Mouse (Mus musculus) C2C12 (cell line): ENCODE data around the gene Car10. TPM values are rescaled to one million over a fixed set of nuclear protein-coding genes. Genes with fewer than 3 reads are reported as not detected.

Experiments used
- H3K27me3 ChIP-seq: one replicate; pipeline ENCODE4 v1.6.1; 2011; ENCODE audit not compliant: control insufficient read depth, insufficient read depth, insufficient read length
- H3K36me3 ChIP-seq: one replicate; pipeline ENCODE4 v1.6.1; 2011; ENCODE audit not compliant: control insufficient read depth, insufficient read depth
- H3K4me3 ChIP-seq: one replicate; pipeline ENCODE4 v1.5.1; 2011; ENCODE audit warnings: mild to moderate bottlenecking, control low read depth; ENCODE audit not compliant: poor library complexity, insufficient read depth, severe bottlenecking
- H3K79me2 ChIP-seq: one replicate; pipeline ENCODE4 v1.6.1; 2011; ENCODE audit not compliant: control insufficient read depth, insufficient read depth
- H3K79me3 ChIP-seq: one replicate; pipeline ENCODE4 v1.6.1; 2011; ENCODE audit warnings: low read depth, control low read depth
- H3ac ChIP-seq: one replicate; pipeline ENCODE3; 2011; ENCODE audit warnings: low read depth; ENCODE audit not compliant: control insufficient read depth, insufficient read length
- CEBPB ChIP-seq: IDR thresholded peaks from one replicate; pipeline ENCODE4 v1.6.1; 2011; ENCODE audit warnings: low read depth, mild to moderate bottlenecking, control low read depth, moderate library complexity
- CTCF ChIP-seq: IDR thresholded peaks from one replicate; pipeline ENCODE4 v1.5.1; 2011; ENCODE audit not compliant: control insufficient read depth, insufficient read depth, insufficient read length
- FOSL1 ChIP-seq: IDR thresholded peaks from one replicate; pipeline ENCODE4 v1.8.0; 2011; ENCODE audit warnings: mild to moderate bottlenecking, low read length; ENCODE audit not compliant: poor library complexity, insufficient read depth, severe bottlenecking
- MAX ChIP-seq: IDR thresholded peaks from one replicate; pipeline ENCODE4 v1.6.1; 2011; ENCODE audit warnings: mild to moderate bottlenecking, control low read depth
- MYOD1 ChIP-seq: IDR thresholded peaks from one replicate; pipeline ENCODE4 v1.6.1; 2011; ENCODE audit warnings: low read depth; ENCODE audit not compliant: control insufficient read depth, insufficient read length
- MYOG ChIP-seq: IDR thresholded peaks from one replicate; pipeline ENCODE4 v1.6.1; 2011; ENCODE audit not compliant: control insufficient read depth, insufficient read length; ENCODE audit errors: extremely low read depth
- USF1 ChIP-seq: IDR thresholded peaks from one replicate; pipeline ENCODE4 v1.6.1; 2011; ENCODE audit warnings: low read depth, mild to moderate bottlenecking, control low read depth, moderate library complexity
- polyA plus RNA-seq: library from polyadenylated mRNA; unstranded; fragments of >200 nt; fragmentation: generic; extraction: Trizol; gene quantifications from one replicate; pipeline ENCODE4 v1.2.1, GENCODE M21; 2012; ENCODE audit warnings: missing spikeins

Gene Car10
- polyA plus RNA-seq, 1 experiment, result not detected

DNA sequence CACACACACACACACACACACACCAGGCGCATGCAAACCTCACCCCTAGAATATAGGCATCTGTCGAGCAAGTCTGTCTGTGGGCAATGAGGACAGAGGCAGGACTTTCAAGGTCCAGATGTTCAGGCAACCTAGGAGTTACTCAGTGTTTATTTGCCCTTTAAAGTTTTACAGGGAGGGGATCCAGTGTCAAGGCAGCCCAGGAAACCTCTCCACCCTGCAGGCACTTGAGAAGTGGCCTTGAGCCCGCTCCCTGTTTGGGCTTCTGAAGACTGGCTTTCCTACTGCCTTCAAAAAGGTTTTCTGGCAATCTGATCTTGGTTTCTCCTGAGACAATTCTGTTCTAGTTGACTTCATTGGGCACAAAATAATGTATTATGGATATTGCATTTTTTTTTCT, 428.1 kb downstream of the Car10 start:
- no peaks in the 10 kb centered on the region for H3K36me3 ChIP-seq
- H3K27me3 ChIP-seq, result no peaks in the 10 kb centered on the region
- no peak overlapping the region for H3ac ChIP-seq
- TF ChIP-seq MYOG (no peak), MYOD1 (no peak), USF1 (no peak), CEBPB (no peak), CTCF (no peak), MAX (no peak), FOSL1 (no peak)
- no peak overlapping the region for H3K4me3 ChIP-seq
- H3K79me3 ChIP-seq, result no peaks in the 10 kb centered on the region
- H3K79me2 ChIP-seq, result no peaks in the 10 kb centered on the region

DNA sequence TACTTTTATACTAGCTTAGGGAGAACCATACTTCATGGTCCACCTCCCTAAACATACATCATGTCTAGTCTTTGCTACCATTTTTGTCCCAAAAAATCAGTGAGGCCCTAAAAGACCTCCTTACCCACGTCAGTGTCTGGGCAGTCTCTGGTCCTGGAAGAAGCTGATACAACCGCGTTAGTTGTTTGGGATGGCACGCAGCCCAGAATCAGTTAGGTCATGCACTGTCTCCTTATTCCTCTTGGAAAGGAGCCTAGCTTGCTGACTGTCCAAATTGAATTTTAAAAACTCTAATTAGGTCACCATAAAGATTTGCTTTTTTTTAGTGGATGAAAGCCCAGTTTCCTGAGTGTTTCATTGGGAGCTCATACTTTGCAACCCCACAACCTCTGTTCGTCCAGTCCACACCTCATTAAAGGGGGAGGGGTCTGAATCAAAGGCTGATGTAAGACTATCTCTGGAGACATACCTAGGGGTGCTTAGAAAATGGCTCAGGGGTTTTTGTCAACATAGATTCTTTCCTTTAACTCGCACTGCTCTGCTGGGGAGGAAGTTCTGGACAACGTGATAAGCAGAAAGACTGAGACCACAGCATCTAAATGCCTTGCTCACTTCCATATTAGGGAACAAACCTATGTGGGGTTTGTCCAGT, 433.3 kb downstream of the Car10 start:
- Histone ChIP-seq H3K4me3 (no peak overlapping the region), H3K36me3 (no peaks in the 10 kb centered on the region), H3K79me3 (no peaks in the 10 kb centered on the region), H3K27me3 (no peaks in the 10 kb centered on the region), H3K79me2 (no peaks in the 10 kb centered on the region), H3ac (no peak overlapping the region)
- TF ChIP-seq USF1, result no peak
- no peak for TF ChIP-seq MYOG
- TF ChIP-seq FOSL1, result no peak
- TF ChIP-seq CTCF, result no peak
- no peak for TF ChIP-seq MYOD1
- TF ChIP-seq CEBPB, result no peak
- no peak for TF ChIP-seq MAX

DNA sequence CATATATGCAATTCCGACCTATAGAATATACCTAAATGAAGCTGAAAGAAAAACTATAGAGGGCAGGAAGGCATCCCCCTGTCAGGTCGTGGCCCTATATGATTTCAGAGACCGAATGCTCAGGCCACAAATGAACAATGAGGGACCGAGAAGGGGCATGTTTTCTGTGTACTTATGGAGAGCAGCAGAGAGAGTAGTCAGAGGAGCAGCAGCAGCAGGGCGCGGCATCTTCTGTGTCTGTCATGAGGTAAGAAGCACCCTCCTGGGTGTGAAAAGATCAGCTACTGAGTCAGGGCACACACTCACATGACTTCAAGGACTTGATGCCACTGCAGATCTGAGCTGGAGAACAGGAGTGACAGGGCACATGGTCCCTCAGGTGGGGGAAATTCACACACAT, 438.4 kb downstream of the Car10 start:
- Histone ChIP-seq H3K4me3 (no peak overlapping the region), H3K27me3 (no peaks in the 10 kb centered on the region), H3K36me3 (no peaks in the 10 kb centered on the region), H3K79me3 (no peaks in the 10 kb centered on the region), H3ac (no peak overlapping the region), H3K79me2 (no peaks in the 10 kb centered on the region)
- TF ChIP-seq MYOG (no peak), CEBPB (no peak), MAX (no peak)

DNA sequence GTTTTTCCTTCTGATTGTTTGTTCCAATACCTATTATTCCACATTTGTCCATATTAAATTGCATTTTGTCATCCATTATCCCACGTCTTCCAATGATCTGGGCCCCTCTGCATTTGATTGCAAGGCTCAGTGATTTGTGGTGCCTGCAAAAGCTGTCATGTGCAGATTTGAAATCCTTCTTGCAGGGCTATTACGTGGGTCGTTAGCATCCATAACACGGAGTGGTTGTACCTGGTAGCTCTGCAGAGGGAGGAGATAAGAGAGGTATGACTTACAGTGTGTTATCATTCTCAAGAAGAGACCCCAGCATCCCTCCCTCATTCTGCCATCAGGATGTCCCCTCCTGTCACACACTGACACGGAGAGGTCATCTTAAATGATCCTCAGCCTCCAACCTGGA, 451.1 kb downstream of the Car10 start:
- Histone ChIP-seq H3K36me3 (no peaks in the 10 kb centered on the region), H3K79me3 (no peaks in the 10 kb centered on the region)

DNA sequence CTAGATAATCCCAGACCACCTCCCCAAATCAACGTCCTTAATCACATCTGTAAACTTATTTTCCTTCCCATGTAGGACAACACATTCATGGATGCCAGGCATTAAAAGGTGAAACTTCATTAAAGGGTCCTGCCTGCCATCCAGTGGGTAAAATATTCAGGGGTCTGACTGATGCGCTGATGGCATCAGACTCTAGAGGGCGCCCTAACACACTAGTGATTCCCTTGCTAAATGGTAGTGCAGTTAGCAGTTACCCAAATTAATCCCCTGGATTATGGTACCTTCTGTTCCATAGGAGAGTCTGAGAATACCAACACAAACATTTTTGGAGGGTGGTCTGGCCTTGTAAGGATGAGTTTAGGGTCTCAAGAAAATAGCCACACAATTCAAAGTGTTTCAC, 453.1 kb downstream of the Car10 start:
- no peaks in the 10 kb centered on the region for H3K79me3 ChIP-seq
- H3K79me2 ChIP-seq, result no peaks in the 10 kb centered on the region
- H3ac ChIP-seq, result no peak overlapping the region
- H3K27me3 ChIP-seq, result no peaks in the 10 kb centered on the region
- no peaks in the 10 kb centered on the region for H3K36me3 ChIP-seq
- TF ChIP-seq MAX, result no peak
- TF ChIP-seq FOSL1, result no peak
- TF ChIP-seq CEBPB, result no peak
- no peak for TF ChIP-seq MYOG
- no peak for TF ChIP-seq USF1
- TF ChIP-seq MYOD1, result no peak
- TF ChIP-seq CTCF, result no peak
- H3K4me3 ChIP-seq, result no peak overlapping the region

More for the DNA sequence above, 451.1 kb downstream of the Car10 start:
- H3K79me2 ChIP-seq, result no peaks in the 10 kb centered on the region
- no peak overlapping the region for H3ac ChIP-seq
- H3K4me3 ChIP-seq, result no peak overlapping the region
- no peaks in the 10 kb centered on the region for H3K27me3 ChIP-seq
- TF ChIP-seq USF1, result no peak
- no peak for TF ChIP-seq MYOD1
- TF ChIP-seq FOSL1, result no peak
- no peak for TF ChIP-seq MAX

DNA sequence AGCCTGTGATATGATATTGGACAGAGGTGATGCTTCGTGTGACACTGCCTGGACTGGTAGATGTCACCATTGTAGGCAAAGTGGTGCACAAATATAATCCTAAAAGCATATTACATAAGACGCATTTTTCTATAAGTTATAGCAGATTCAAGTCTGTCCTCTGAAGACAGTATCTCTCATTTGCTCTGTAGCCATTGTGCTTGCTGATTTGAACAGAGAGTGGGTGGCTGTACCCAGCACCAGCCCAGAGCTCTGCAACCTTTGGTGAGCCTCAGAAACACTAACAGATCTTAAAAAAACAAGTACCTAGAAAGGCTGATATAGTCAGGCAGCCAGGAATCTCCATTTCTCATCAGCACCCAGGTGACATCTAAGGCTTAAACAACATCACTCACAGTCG, 461.3 kb downstream of the Car10 start:
- Histone ChIP-seq H3K36me3 (no peaks in the 10 kb centered on the region), H3ac (no peak overlapping the region), H3K4me3 (no peak overlapping the region), H3K79me2 (no peaks in the 10 kb centered on the region), H3K27me3 (no peaks in the 10 kb centered on the region), H3K79me3 (no peaks in the 10 kb centered on the region)
- no peak for TF ChIP-seq USF1
- no peak for TF ChIP-seq CTCF
- no peak for TF ChIP-seq CEBPB
- no peak for TF ChIP-seq MAX
- TF ChIP-seq MYOG, result no peak
- TF ChIP-seq MYOD1, result no peak
- no peak for TF ChIP-seq FOSL1
